Mouse (Mus musculus): ENCODE results near the gene Gucy2g. TPM values are rescaled to one million over a fixed set of nuclear protein-coding genes. Genes with fewer than 3 reads are reported as not detected.

Gucy2g gene
- not detected in 2 replicates for polyA plus RNA-seq (2012; rRNA removed)

DNA sequence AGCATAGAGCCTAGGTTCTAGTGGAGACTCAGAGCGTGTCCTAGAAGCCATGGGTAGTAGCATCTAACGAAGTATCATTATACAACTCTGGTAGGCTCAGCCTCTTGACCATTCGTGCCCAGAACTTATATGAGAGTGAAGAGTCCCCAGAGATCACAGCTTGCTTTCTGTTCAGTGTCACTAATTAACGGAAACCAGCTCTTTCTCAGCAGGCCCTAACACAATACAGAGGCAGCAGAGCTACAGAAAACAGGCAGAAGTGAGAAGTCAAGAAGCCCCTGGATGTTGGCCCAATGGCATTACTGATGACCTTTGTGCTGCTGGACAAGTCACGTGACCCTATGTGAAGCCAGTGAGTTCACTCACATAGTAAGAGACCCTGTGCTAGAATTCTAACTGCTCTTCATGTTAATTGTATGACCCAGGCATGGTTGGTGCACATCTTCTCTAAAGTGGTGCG, at the start of gene Gucy2g:
Gucy2g (minus strand) TSS at position 51 of the 460 bp plus-strand sequence.

DNA sequence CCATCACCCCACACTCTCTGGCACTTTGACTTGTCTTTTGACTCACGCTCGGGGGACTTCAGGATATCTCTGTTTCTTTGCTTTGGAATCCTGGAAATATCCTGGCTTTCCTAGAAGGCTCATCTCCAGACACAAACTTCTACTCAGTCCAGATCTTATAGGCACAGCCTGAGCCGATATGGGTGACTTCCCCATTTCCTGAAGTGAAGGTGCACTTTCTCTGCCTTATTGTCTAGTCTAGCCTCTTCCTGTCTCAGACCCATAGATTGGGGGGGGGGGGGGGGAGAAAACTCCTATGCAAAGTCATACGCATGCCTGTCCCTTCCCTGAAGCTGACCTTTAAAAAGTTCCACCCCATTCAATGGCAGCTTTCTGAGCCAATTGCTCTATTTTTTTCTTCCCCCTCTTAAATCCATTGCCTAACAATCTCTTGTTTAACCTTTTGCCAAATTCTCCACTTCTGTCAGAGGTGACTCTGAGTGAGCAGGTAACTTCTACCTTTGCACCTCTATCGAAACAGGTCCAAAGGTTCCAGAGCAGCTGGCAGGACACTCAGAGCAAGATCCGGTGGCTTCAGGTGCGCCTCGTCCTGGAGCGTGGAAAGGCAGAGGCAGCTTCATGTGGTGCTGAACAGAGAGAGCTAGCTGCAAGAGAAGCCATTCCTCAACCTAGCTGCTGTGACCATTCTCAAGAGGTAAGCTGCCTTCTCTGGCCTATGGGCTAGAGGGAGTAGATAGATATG, 10.5 kb upstream of the Gucy2g start, which contains the start of gene Acsl5:
Acsl5 (plus strand) TSS at position 556 of the 742 bp plus-strand sequence.

DNA sequence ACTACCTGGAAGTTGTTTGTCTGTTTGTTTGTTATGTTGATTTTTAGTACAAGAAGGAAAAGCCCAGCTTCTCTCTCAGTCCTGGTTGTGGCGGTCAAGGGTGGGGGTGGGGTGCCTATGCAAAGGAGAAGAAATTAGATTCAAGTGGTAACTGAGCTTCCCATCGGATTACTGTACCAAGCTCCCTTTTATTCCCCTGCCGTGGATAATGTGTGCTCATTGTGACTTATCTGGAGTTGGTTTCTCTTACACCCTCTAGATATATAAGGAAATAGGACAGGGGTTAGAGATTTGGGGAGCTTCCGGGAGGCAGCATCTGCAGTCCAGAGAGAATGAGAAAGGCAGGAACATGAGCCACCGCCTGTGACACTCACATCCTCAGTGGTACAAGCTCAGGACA, 60.6 kb downstream of the Gucy2g start, which contains the start of gene Tectb:
Tectb (plus strand) TSS at position 301 of the 400 bp plus-strand sequence.

Other genes starting within 250 kb of the Gucy2g start
- gene Gpam, start 114.0 kb downstream of the Gucy2g start, polyA plus RNA-seq (2012; rRNA removed) = 17.9 and 21.0 TPM in 2 replicates
- 0.12 and 0.16 TPM in 2 replicates for gene Tectb, start 60.5 kb downstream of the Gucy2g start, polyA plus RNA-seq (2012; rRNA removed)
- gene Acsl5, start 10.7 kb upstream of the Gucy2g start, polyA plus RNA-seq (2012; rRNA removed) = 11.0 and 12.2 TPM in 2 replicates
- gene Zdhhc6, start 74.8 kb upstream of the Gucy2g start, polyA plus RNA-seq (2012; rRNA removed) = 31.0 and 37.3 TPM in 2 replicates
- 16.4 and 16.9 TPM in 2 replicates for gene Vti1a, start 75.1 kb upstream of the Gucy2g start, polyA plus RNA-seq (2012; rRNA removed)